Mouse (Mus musculus) heart, adult 9 months (tissue): ENCODE data around the gene Gm2696.

ENCODE experiments used
- DNase-seq, 2 experiments: peaks; one replicate each; pipeline ENCODE4 v3.0.0; 2022; ENCODE audit warnings: low spot score in 2 of 2

Gene Gm2696

DNA sequence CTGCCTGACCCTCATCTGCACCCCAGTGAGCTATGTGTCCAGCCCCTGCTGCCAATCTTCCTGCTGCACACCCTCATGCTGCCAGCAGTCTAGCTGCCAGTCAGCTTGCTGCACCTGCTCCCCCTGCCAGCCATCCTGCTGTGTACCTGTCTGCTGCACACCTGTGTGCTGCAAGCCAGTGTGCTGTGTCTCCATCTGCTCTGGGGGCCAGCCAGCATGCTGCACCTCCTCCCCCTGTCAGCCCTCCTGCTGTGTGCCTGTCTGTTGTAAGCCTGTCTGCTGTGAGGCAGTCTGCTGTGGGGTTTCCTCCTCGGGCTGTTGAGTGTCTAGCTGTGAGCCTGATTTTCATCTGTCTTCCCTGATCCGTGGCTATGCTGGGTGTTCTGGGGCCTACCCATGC, 32.5 kb downstream of the Gm2696 start:
- DNase-seq = no peak

DNA sequence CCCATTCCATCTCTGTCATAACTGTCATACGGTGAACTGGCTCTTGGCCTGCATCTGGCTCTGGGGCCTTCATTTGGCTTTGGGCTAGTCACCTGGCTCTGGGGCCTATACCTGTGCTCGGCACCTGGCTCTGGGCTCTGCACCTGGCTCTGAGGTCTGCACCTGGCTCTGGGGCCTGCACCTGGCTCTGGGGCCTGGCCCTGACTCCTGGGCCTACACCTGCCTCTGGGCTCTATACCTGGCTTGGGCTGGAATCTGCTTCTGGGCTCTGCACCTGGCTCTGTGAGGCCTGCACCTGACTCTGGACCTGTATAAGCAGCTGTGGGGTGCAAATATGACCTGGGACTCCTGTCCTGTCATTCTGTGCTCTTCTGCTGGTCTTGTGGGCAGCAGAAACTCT, 33.1 kb downstream of the Gm2696 start:
- DNase-seq = no peak

DNA sequence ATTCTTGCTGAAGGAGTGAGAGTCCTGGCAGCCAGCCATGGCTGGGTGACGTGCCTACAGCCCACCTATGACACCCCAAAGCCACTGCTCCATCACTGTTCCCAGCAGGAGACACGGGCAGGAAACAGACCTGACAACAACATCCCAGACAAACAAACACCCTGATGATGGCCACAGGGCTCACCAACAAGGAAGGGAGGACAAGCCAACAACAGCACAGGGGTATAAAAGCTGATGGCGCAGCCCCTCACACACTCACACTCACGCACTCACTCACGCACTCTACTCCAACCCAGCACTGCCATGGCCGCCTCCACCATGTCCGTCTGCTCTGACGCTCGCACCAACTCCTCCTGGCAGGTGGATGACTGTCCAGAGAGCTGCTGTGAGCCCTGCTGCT, 38.1 kb downstream of the Gm2696 start, which contains the start of gene Gm10318:
Gm10318 (plus strand) TSS at position 301 of the 400 bp plus-strand sequence.
- DNase-seq = no peak

DNA sequence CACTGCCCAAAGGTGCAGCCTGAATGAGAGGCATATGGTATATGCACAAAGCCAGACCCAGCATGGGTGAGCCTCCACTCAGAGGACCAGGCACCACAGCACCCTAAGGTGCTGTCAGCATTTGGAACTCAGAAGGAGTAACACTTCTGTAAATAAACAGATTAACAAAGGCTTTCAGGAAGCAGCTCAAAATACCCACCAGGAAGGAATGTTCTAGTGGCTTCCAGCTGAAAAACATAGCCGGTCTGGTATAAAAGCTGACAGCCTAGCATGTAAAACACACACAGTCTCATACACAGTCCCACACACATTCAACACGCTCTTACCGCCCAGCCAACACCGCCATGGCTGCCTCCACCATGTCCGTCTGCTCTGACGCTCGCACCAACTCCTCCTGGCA, 47.2 kb downstream of the Gm2696 start, which contains the start of gene Gm3285:
Gm3285 (plus strand) TSS at position 301 of the 400 bp plus-strand sequence.
- no peak for DNase-seq

DNA sequence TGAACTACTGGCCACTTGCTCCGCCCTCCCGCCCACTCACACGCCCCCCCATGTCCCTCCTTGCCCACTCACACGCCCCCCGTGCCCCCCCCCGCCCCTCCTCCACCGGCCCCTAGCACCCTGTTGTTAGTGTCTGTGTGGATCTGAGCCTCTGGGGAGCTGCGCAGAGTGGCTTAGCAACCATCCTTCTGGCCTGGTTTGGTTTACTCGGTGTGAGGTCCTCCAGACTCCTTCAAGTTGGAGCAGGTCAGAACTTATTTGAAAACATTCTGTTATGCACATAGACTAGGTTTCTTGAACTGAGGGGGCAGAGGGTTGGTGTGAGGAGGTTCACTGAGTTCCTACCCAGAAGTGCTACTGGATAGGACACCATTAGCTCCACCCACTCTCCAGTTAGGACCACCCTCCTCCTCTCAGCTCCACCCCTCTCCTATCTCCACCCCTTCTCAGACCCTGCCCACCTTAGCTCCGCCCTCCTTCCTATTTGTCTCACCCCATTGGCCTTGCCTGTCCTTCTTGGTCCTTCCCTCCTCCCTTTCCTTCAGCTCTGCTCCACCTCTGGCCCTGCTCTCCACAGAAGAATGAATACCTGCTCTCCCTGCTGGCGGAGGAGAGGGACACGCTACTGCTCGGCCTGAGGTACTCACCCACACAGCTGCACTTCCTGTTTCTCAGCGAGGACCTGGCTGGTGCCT, 49.7 kb downstream of the Gm2696 start:
- DNase-seq = no peak

DNA sequence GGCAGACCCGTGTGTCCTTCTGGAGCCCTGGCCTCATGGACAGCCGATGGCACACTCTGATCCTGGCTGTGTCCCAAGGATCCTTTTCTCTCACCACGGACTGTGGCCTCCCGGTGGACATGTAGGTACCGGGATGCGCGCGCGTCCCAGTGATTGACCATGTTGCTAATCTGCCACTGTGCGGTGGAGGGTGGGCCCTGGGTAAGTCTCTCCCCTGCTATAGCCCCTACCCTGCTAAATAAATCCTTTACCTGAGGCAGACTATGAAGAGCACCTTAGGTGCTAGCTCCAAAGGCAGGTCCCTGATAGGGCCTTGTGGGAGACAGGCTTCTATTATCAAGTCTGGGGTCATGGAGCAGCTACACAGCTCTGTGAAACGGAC, 50.3 kb downstream of the Gm2696 start:
- no peak for DNase-seq

DNA sequence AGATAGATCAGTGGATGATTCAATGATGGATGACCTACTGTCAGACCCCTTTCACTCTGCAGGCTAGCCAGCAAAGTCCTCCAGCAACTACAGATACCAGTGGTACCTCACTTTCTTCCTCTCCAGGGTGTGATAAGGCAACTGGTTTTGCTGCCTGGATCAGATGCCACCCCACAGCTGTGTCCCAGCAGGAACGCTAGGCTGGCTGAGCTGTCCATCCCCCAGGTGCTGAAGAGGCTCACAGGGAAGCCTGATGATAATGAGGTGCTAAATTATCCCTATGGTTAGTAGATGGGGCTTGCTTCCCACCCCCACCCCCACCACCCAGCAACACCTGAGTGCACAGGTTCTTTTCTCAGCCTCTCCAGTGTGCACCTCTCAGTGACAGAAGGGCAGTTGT, 53.1 kb downstream of the Gm2696 start:
- DNase-seq = no peak

DNA sequence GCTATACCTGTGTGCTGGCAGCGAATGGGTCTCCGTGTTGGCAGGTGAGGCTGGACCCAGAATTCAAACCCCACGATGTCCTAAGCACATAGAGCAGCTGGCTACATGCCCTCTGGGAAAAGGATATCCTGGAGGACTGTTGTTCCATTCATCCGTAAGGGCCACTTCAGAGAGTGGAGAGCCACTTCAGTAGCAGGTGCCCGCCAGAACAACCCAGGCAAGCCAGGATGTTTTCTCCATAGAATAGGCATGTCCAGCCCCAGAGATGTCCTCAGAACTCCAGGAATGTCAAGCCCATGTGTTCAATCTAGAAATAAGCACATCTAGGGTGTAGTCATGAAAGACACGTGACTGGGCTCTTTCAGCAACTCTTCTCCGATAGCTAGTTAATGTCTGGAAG, 55.2 kb downstream of the Gm2696 start:
- no peak for DNase-seq

DNA sequence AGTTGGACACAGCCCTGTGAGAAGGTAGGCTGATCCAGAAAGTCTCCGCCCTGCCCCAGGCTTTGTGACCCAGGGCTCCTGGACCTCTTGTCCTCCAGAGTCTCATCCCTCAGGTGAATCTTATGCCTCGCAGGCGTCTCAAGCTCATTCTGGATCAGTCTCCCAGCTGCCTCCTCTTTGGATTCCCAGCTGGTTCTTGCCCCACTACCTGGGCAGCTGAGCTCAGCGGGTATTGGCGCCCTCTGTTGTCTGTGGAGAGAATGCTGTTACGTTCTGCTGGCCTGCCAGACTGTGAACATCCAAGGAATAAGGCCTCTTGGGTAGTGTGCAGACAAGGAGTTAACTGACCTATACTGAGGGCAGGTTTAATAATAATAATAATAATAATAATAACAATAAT, 64.5 kb downstream of the Gm2696 start:
- no peak for DNase-seq

DNA sequence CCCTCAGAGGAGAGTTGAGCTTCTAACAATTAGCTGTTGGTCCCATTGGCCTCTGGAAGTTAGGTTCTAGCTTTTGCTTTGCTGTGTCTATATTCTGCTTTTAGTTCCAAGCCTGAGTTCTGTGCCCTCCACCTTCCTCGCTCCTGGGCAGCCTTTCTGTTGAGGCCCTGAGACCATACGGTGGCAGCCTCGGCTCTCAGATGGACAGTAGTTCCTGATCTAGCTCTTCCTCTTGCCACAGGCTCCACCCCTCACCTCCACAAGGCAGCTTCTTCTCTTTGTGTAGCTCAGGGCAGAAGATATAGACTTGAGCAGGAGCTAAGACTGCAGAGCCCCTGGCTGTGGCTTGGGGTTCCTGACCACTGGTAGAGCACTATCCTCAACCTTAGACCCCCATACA, 65.8 kb downstream of the Gm2696 start:
- no peak for DNase-seq

DNA sequence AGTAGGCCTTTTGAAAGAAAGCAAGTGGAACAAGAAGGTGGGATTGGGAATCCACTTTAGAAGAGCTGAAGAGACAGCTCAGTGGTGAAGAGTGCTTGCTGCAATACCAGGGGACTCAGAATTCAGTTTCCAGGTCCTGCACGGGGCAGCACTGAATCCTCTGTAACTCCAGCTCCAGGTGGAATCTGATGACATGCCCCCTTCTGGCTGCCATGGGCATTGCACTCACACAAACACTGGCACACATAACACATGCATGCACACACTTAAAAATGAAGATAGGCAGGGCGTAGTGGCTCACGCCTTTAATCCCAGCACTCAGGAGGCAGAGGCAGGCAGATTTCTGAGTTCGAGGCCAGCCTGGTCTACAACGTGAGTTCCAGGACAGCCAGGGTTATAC, 68.1 kb downstream of the Gm2696 start:
- no peak for DNase-seq
